Mouse (Mus musculus) intestine, postnatal 0 days (tissue): Measurements from ENCODE around the gene Plpp3. TPM values are rescaled to one million over a fixed set of nuclear protein-coding genes. Genes with fewer than 3 reads are reported as not detected.

Source experiments
- ATAC-seq: fragments of 200-750 bp; cut with Nextera tagmentation; 2 replicates; pipeline ENCODE4 v1.8.0; 2017; ENCODE audit warnings: mild to moderate bottlenecking, moderate TSS enrichment, moderate library complexity
- H3K27ac ChIP-seq: fragments of 300-500 bp; sonication (generic); 2 replicates; pipeline ENCODE4 v1.5.1; 2014; ENCODE audit warnings: mild to moderate bottlenecking, low read depth, low read length, moderate library complexity
- H3K27me3 ChIP-seq: fragments of 300-500 bp; sonication (generic); replicated peaks from 2 replicates; pipeline ENCODE4 v1.6.1; 2014; ENCODE audit warnings: low read length, mixed read lengths; ENCODE audit not compliant: control insufficient read depth, insufficient read depth
- H3K36me3 ChIP-seq: fragments of 300-500 bp; sonication (generic); 2 replicates; pipeline ENCODE4 v1.6.1; 2014; ENCODE audit warnings: mild to moderate bottlenecking, moderate library complexity; ENCODE audit not compliant: control insufficient read depth, insufficient read depth
- H3K4me1 ChIP-seq: fragments of 300-500 bp; sonication (generic); replicated peaks from 2 replicates; pipeline ENCODE4 v1.6.1; 2014; ENCODE audit warnings: antibody characterized with exemption, low read length, mixed read lengths; ENCODE audit not compliant: control insufficient read depth, insufficient read depth
- H3K4me2 ChIP-seq: fragments of 300-500 bp; sonication (generic); replicated peaks from 2 replicates; pipeline ENCODE4 v1.6.1; 2014; ENCODE audit warnings: low read depth, mild to moderate bottlenecking, moderate library complexity
- H3K4me3 ChIP-seq: fragments of 300-500 bp; sonication (generic); 2 replicates; pipeline ENCODE4 v1.5.1; 2014; ENCODE audit warnings: low read depth, low read length
- H3K9ac ChIP-seq: fragments of 300-500 bp; sonication (generic); 2 replicates; pipeline ENCODE4 v1.6.1; 2014; ENCODE audit warnings: mild to moderate bottlenecking, low read depth, low read length
- H3K9me3 ChIP-seq: fragments of 300-500 bp; sonication (generic); 2 replicates; pipeline ENCODE4 v1.6.1; 2016; ENCODE audit warnings: mixed run types; ENCODE audit not compliant: control insufficient read depth
- CTCF ChIP-seq: sonication (generic); IDR thresholded peaks from 2 replicates; pipeline ENCODE4 v1.5.1; 2016; ENCODE audit warnings: low read depth, mild to moderate bottlenecking, control low read depth, antibody characterized with exemption, moderate library complexity
- WGBS: fragments of 180-500 bp; shearing (Covaris S2); extraction: QIAGEN DNeasy Blood & Tissue Kit; methylation state at CpG from one replicate; pipeline ENCODE4 v1.1.7; 2014; 5-methylcytosine and 5-hydroxymethylcytosine counted together
- polyA plus RNA-seq: library from polyadenylated mRNA; unstranded; fragments of >200 nt; fragmentation: Nextera tagmentation; extraction: Ambion mirVana; gene quantifications from 2 replicates; pipeline ENCODE4 v1.2.1, GENCODE M21; 2015

The Plpp3 gene
- polyA plus RNA-seq, 1 experiment from 2014 or later, result 84.1 TPM

DNA sequence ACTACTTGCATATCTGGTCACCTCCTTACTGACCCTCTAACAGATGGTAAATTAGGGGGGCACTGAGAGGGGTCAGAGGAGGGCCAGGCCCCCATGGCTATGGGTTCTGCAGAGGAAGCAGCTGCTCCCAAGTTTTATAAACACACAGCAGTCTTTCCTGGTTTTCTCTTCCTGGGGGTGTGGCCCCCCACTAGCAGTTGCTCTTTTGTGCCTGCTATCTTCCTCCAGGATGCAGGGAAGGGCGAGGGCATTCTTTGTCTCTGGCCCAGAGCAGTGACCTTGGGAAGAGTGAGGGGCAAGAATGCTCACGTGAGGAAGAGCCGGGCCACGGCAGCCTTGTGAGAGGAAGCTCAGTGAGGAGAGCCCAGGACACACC is 66.8 kb downstream of the Plpp3 start:
- no peak for TF ChIP-seq CTCF
- Histone ChIP-seq H3K4me2 (no peak overlapping the region), H3K4me1 (no peaks in the 10 kb centered on the region; the same call in 1 of the 2 replicates), H3K9ac (no peak overlapping the region), H3K27me3 (no peaks in the 10 kb centered on the region), H3K9me3 (no peaks in the 10 kb centered on the region), H3K4me3 (no peak overlapping the region), H3K36me3 (peaks cover 88% of the 10 kb centered on the region), H3K27ac (peak overlapping the region; percentile 41; the same call in 1 of the 2 replicates)
- ATAC-seq, result no peak
- WGBS, result 16% methylated on average over 4 of the region's 4 CpGs

- TF ChIP-seq CTCF, result no peak
- WGBS, result 53% methylated on average over 2 of the region's 2 CpGs
- Histone ChIP-seq H3K9ac (no peak overlapping the region), H3K9me3 (no peaks in the 10 kb centered on the region), H3K36me3 (peaks cover 78% of the 10 kb centered on the region), H3K4me1 (no peaks in the 10 kb centered on the region; the same call in 1 of the 2 replicates), H3K4me3 (no peak overlapping the region), H3K27ac (no peak overlapping the region), H3K27me3 (no peaks in the 10 kb centered on the region), H3K4me2 (no peak overlapping the region)
- ATAC-seq, result no peak
Observed at GRCm38 (mm10) chr4:105225512-105225911, 68.4 kb downstream of the Plpp3 start.

GRCm38 (mm10) chr4:105226351-105226750 is 69.2 kb downstream of the Plpp3 start:
- H3K4me1 ChIP-seq, result no peaks in the 10 kb centered on the region; the same call in 1 of the 2 replicates
- no peak overlapping the region for H3K4me3 ChIP-seq
- peaks cover 79% of the 10 kb centered on the region for H3K36me3 ChIP-seq
- H3K9ac ChIP-seq, result no peak overlapping the region
- no peak for ATAC-seq
- H3K27ac ChIP-seq, result no peak overlapping the region
- 77% methylated on average over 6 of the region's 6 CpGs for WGBS
- H3K9me3 ChIP-seq, result no peaks in the 10 kb centered on the region
- no peaks in the 10 kb centered on the region for H3K27me3 ChIP-seq
- no peak overlapping the region for H3K4me2 ChIP-seq
- no peak for TF ChIP-seq CTCF

DNA sequence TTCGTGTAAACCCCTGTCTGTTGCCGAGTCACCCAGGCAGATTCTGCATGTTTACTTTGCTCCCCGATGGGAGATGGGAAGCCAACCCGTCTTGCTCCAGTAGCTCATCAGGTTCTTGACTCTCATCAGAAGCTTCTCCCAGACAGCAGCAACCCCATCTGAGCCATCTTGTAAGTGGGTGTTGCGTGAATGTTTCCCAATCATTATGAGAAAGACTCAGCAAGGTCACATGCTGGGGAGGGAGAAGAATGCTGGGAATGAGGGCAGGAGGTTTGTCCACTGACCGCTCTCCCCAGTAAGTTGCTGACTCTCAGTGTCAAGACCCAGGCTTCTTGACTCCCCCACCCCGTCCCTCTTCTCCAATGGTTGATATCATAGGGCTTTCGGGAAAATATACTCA is 73.0 kb downstream of the Plpp3 start:
- Histone ChIP-seq H3K27me3 (no peaks in the 10 kb centered on the region), H3K4me3 (no peak overlapping the region), H3K27ac (no peak overlapping the region), H3K4me1 (no peaks in the 10 kb centered on the region), H3K4me2 (no peak overlapping the region), H3K36me3 (peaks cover 58% of the 10 kb centered on the region; the same call in 1 of the 2 replicates), H3K9ac (no peak overlapping the region), H3K9me3 (no peaks in the 10 kb centered on the region)
- 84% methylated on average over 8 of the region's 8 CpGs for WGBS
- no peak for TF ChIP-seq CTCF
- ATAC-seq, result no peak

- TF ChIP-seq CTCF, result no peak
- WGBS, result 88% methylated on average over 7 of the region's 7 CpGs
- H3K27ac ChIP-seq, result no peak overlapping the region
- no peaks in the 10 kb centered on the region for H3K36me3 ChIP-seq
- no peak overlapping the region for H3K4me3 ChIP-seq
- no peak for ATAC-seq
- H3K4me1 ChIP-seq, result no peaks in the 10 kb centered on the region
- no peaks in the 10 kb centered on the region for H3K9me3 ChIP-seq
- no peak overlapping the region for H3K4me2 ChIP-seq
- no peaks in the 10 kb centered on the region for H3K27me3 ChIP-seq
- H3K9ac ChIP-seq, result no peak overlapping the region
Observed at GRCm38 (mm10) chr4:105240233-105240632, 83.1 kb downstream of the Plpp3 start.

DNA sequence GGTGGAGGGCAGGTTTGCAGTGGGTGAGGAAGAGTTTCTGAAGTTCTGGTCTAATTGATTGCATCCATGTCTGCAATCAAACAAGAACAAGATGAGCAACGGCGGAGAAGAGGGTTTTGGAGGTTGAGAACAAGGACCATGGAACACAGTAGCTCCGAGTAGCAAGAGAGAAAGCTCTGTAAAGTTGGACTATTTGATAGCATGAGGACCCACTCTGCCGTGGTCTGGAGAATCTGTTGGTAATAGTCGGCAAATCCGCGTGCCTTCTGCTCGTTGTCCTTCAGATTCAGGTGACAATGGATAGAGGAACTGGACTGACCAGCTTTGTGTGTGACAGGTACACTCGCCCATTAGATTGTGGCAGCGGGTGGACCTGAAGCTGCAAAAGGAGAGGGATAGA is 87.8 kb downstream of the Plpp3 start:
- Histone ChIP-seq H3K9ac (no peak overlapping the region), H3K4me3 (no peak overlapping the region; the same call in 1 of the 2 replicates)
- 47% methylated on average over 10 of the region's 10 CpGs for WGBS

More for the DNA sequence above, 87.8 kb downstream of the Plpp3 start:
- H3K4me2 ChIP-seq, result peak overlapping the region; percentile 72
- no peak for ATAC-seq
- H3K4me1 ChIP-seq, result 0 out of 2 replicates have a peak, but pooled peaks cover 4% of the 10 kb centered on the region
- no peak overlapping the region for H3K27ac ChIP-seq
- no peak for TF ChIP-seq CTCF
- H3K9me3 ChIP-seq, result no peaks in the 10 kb centered on the region
- no peaks in the 10 kb centered on the region for H3K36me3 ChIP-seq
- H3K27me3 ChIP-seq, result no peaks in the 10 kb centered on the region
